Comparison of ENCODE assay signal across 34 mouse cellular contexts in genomic region chr14:71142465-71142864, GRCm38 (mm10).
"Had no signal": no experiment of that assay in that cellular context is flagged by ENCODE, and none has a peak within 500 bp of the region (broad histone marks: within the 10 kb centered on the region; RNA-seq: fewer than 3 reads in every experiment).

No protein-coding gene starts in this region.

- H3K27ac ChIP-seq: heart, embryonic 10.5 days; heart, embryonic 13.5 days; heart, embryonic 15.5 days; hindbrain, embryonic 10.5 days; hindbrain, embryonic 12.5 days; hindbrain, embryonic 13.5 days; hindbrain, embryonic 14.5 days; hindbrain, embryonic 15.5 days; hindbrain, postnatal 0 days; intestine, embryonic 15.5 days; kidney, embryonic 15.5 days; kidney, postnatal 0 days; layer of hippocampus, adult 2 months had no signal

- ATAC-seq: hindbrain, embryonic 16.5 days; hindbrain, postnatal 0 days; inflammation-experienced regulatory T-cells, adult 6 months; intestine, embryonic 15.5 days; intestine, embryonic 16.5 days; intestine, postnatal 0 days had no signal

- H3K4me1 ChIP-seq: heart, embryonic 10.5 days; heart, embryonic 12.5 days; heart, embryonic 13.5 days; heart, embryonic 15.5 days; hindbrain, embryonic 10.5 days; hindbrain, embryonic 12.5 days; hindbrain, embryonic 13.5 days; hindbrain, embryonic 15.5 days; intestine, embryonic 15.5 days; kidney, embryonic 15.5 days had no signal

- H3K9ac ChIP-seq: heart, embryonic 12.5 days; heart, embryonic 13.5 days; heart, embryonic 15.5 days; hindbrain, embryonic 12.5 days; hindbrain, embryonic 13.5 days; hindbrain, embryonic 14.5 days; hindbrain, embryonic 15.5 days; intestine, embryonic 15.5 days; kidney, embryonic 15.5 days had no signal

- H3K9me3 ChIP-seq: heart, embryonic 10.5 days; heart, embryonic 12.5 days; heart, embryonic 15.5 days; hindbrain, embryonic 10.5 days; hindbrain, embryonic 13.5 days; hindbrain, embryonic 15.5 days; intestine, embryonic 15.5 days; kidney, embryonic 15.5 days had no signal

- H3K36me3 ChIP-seq: heart, embryonic 10.5 days; heart, embryonic 12.5 days; heart, embryonic 13.5 days; heart, embryonic 15.5 days; hindbrain, embryonic 10.5 days; hindbrain, embryonic 12.5 days; hindbrain, embryonic 13.5 days; hindbrain, embryonic 15.5 days; intestine, embryonic 15.5 days; kidney, embryonic 15.5 days had no signal

- H3K4me3 ChIP-seq: heart, embryonic 10.5 days; heart, embryonic 12.5 days; heart, embryonic 13.5 days; heart, embryonic 15.5 days; hindbrain, embryonic 10.5 days; hindbrain, embryonic 12.5 days; hindbrain, embryonic 13.5 days; hindbrain, embryonic 15.5 days; intestine, embryonic 15.5 days; kidney, embryonic 15.5 days; layer of hippocampus, adult 2 months had no signal

- H3K27me3 ChIP-seq: heart, embryonic 12.5 days; heart, embryonic 13.5 days; heart, embryonic 15.5 days; hindbrain, embryonic 12.5 days; hindbrain, embryonic 13.5 days; hindbrain, embryonic 15.5 days; intestine, embryonic 15.5 days; kidney, embryonic 15.5 days had no signal

- DNase-seq: heart, postnatal 10 days; heart, postnatal 14 days; heart, postnatal 36 days; heart, postnatal 4 days; kidney, adult 11 months; kidney, adult 18-20 months; kidney, adult 2 months; kidney, adult 8-10 months; kidney, adult 9 months; kidney, postnatal 10 days; kidney, postnatal 14 days; kidney, postnatal 25 days; kidney, postnatal 36 days; kidney, postnatal 4 days; layer of hippocampus, adult 9-11 months; layer of hippocampus, postnatal 36 days had no signal
